Mouse (Mus musculus) E14TG2a.4 (cell line): Measurements from ENCODE around the gene Klf7.

Source experiments
- CTCF ChIP-seq: conservative IDR thresholded peaks from 2 replicates; pipeline ENCODE4 v1.5.1; 2014; ENCODE audit warnings: low read length
- NANOG ChIP-seq: IDR thresholded peaks from 2 replicates; pipeline ENCODE4 v1.6.1; 2014; ENCODE audit warnings: borderline replicate concordance, low read length, mixed read lengths

- no peak for TF ChIP-seq CTCF
- TF ChIP-seq NANOG, result no peak
These were observed 31.5 kb downstream of the Klf7 start for GRCm38 (mm10) chr1:64090566-64090965.
